Mouse (Mus musculus) ES-E14 (cell line): ENCODE results near the gene Gm13275.
"Not testable (repeated sequence)": the region's sequence is repeated elsewhere in the genome, so short reads cannot be mapped to it uniquely, and the experiment has no call there.

ENCODE experiments used
- HCFC1 ChIP-seq: IDR thresholded peaks from 2 replicates; pipeline ENCODE4 v1.6.1; 2012; ENCODE audit warnings: low read length, inconsistent platforms, borderline replicate concordance; ENCODE audit not compliant: insufficient read depth
- ZC3H11A ChIP-seq: IDR thresholded peaks from 2 replicates; pipeline ENCODE4 v1.6.1; 2012; ENCODE audit warnings: low read depth, mild to moderate bottlenecking, inconsistent platforms, low read length, borderline replicate concordance
- ZNF384 ChIP-seq: IDR thresholded peaks from 2 replicates; pipeline ENCODE4 v1.6.1; 2012; ENCODE audit warnings: low read depth, low read length, inconsistent platforms

- not testable (repeated sequence) for TF ChIP-seq ZNF384, HCFC1, ZC3H11A
Measured at GRCm38 (mm10) chr4:88805761-88806160, 11.5 kb downstream of the Gm13275 start.
